Mouse (Mus musculus) lung, embryonic 14.5 days (tissue): ENCODE results near the gene Slc12a8. TPM values are rescaled to one million over a fixed set of nuclear protein-coding genes. Genes with fewer than 3 reads are reported as not detected.

ENCODE experiments used
- ATAC-seq: fragments of 200-750 bp; cut with Nextera tagmentation; 2 replicates; pipeline ENCODE4 v1.8.0; 2017; ENCODE audit warnings: mild to moderate bottlenecking, moderate TSS enrichment, moderate library complexity; ENCODE audit not compliant: insufficient read depth
- DNase-seq: peaks from one replicate; pipeline ENCODE4 v3.0.0-alpha.2; 2015
- H3K27ac ChIP-seq: fragments of 300-500 bp; sonication (generic); 2 replicates; pipeline ENCODE4 v1.5.1; 2014; ENCODE audit warnings: low read depth, mild to moderate bottlenecking, moderate library complexity
- H3K27me3 ChIP-seq: fragments of 300-500 bp; sonication (generic); 2 replicates; pipeline ENCODE4 v1.6.1; 2014; ENCODE audit warnings: low read length, control low read depth; ENCODE audit not compliant: insufficient read depth
- H3K36me3 ChIP-seq: fragments of 300-500 bp; sonication (generic); 2 replicates; pipeline ENCODE4 v1.6.1; 2014; ENCODE audit warnings: control low read depth; ENCODE audit not compliant: insufficient read depth
- H3K4me1 ChIP-seq: fragments of 300-500 bp; sonication (generic); 2 replicates; pipeline ENCODE4 v1.6.1; 2014; ENCODE audit warnings: antibody characterized with exemption, control low read depth; ENCODE audit not compliant: insufficient read depth
- H3K4me2 ChIP-seq: fragments of 300-500 bp; sonication (generic); 2 replicates; pipeline ENCODE4 v1.6.1; 2014; ENCODE audit warnings: mild to moderate bottlenecking
- H3K4me3 ChIP-seq: fragments of 300-500 bp; sonication (generic); 2 replicates; pipeline ENCODE4 v1.5.1; 2014; ENCODE audit warnings: low read depth, low read length
- H3K9ac ChIP-seq: fragments of 300-500 bp; sonication (generic); 2 replicates; pipeline ENCODE4 v1.6.1; 2014
- H3K9me3 ChIP-seq: fragments of 300-500 bp; sonication (generic); 2 replicates; pipeline ENCODE4 v1.6.1; 2016; ENCODE audit warnings: low read depth, low read length, control low read depth
- CTCF ChIP-seq: IDR thresholded peaks from 2 replicates; pipeline ENCODE4 v1.5.1; 2016; ENCODE audit warnings: antibody characterized with exemption, low read depth
- WGBS: fragments of 180-500 bp; shearing (Covaris S2); extraction: QIAGEN DNeasy Blood & Tissue Kit; methylation state at CpG from one replicate; pipeline ENCODE4 v1.1.7; 2014; 5-methylcytosine and 5-hydroxymethylcytosine counted together
- polyA plus RNA-seq: library from polyadenylated mRNA; unstranded; fragments of >200 nt; fragmentation: Nextera tagmentation; extraction: Ambion mirVana; gene quantifications from 2 replicates; pipeline ENCODE4 v1.2.1, GENCODE M21; 2014

Gene Slc12a8
- polyA plus RNA-seq, 1 experiment from 2014 or later: 1.1 TPM

- H3K4me3 ChIP-seq: no peak overlapping the region
- DNase-seq: peak; percentile 19
- no peaks in the 10 kb centered on the region for H3K36me3 ChIP-seq
- H3K4me1 ChIP-seq: peaks cover 10% of the 10 kb centered on the region
- ATAC-seq: no peak
- no peak for TF ChIP-seq CTCF
- H3K27ac ChIP-seq: peak overlapping the region; percentile 73; the same call in 1 of the 2 replicates
- 44% methylated on average over 9 of the region's 9 CpGs for WGBS
- no peak overlapping the region for H3K9ac ChIP-seq
- no peaks in the 10 kb centered on the region for H3K27me3 ChIP-seq
- 0 out of 2 replicates have a peak overlapping the region, but pooled peaks have one; percentile 23 for H3K4me2 ChIP-seq
- no peaks in the 10 kb centered on the region for H3K9me3 ChIP-seq
These were observed 180.6 kb downstream of the Slc12a8 start for GRCm38 (mm10) chr16:33697576-33698276.

- H3K36me3 ChIP-seq: no peaks in the 10 kb centered on the region
- no peak for TF ChIP-seq CTCF
- H3K4me2 ChIP-seq: peak overlapping the region; percentile 23; the same call in 1 of the 2 replicates
- H3K27me3 ChIP-seq: no peaks in the 10 kb centered on the region
- no peak overlapping the region for H3K9ac ChIP-seq
- WGBS: 38% methylated on average over 12 of the region's 12 CpGs
- H3K27ac ChIP-seq: peak overlapping the region; percentile 73; the same call in 1 of the 2 replicates
- DNase-seq (peak; percentile 44), ATAC-seq (peak; percentile 52; the same call in 1 of the 2 replicates)
- no peak overlapping the region for H3K4me3 ChIP-seq
- H3K4me1 ChIP-seq: peaks cover 10% of the 10 kb centered on the region
- H3K9me3 ChIP-seq: no peaks in the 10 kb centered on the region
These were observed 181.2 kb downstream of the Slc12a8 start for GRCm38 (mm10) chr16:33698277-33698790.

GRCm38 (mm10) chr16:33700584-33700983 is 183.5 kb downstream of the Slc12a8 start:
- Histone ChIP-seq H3K27ac (no peak overlapping the region), H3K9ac (no peak overlapping the region), H3K27me3 (no peaks in the 10 kb centered on the region), H3K9me3 (no peaks in the 10 kb centered on the region), H3K36me3 (no peaks in the 10 kb centered on the region), H3K4me3 (no peak overlapping the region), H3K4me2 (no peak overlapping the region), H3K4me1 (peaks cover 10% of the 10 kb centered on the region)
- 67% methylated on average over 5 of the region's 5 CpGs for WGBS
- no peak for DNase-seq
- TF ChIP-seq CTCF: no peak
- ATAC-seq: no peak

GRCm38 (mm10) chr16:33701872-33702271 is 184.7 kb downstream of the Slc12a8 start:
- no peaks in the 10 kb centered on the region for H3K27me3 ChIP-seq
- ATAC-seq (no peak), DNase-seq (no peak)
- no peak overlapping the region for H3K4me2 ChIP-seq
- no peaks in the 10 kb centered on the region for H3K9me3 ChIP-seq
- no peak overlapping the region for H3K27ac ChIP-seq
- H3K4me1 ChIP-seq: peaks cover 10% of the 10 kb centered on the region
- 83% methylated on average over 4 of the region's 4 CpGs for WGBS
- TF ChIP-seq CTCF: no peak
- H3K36me3 ChIP-seq: no peaks in the 10 kb centered on the region
- H3K9ac ChIP-seq: no peak overlapping the region
- no peak overlapping the region for H3K4me3 ChIP-seq

- 85% methylated on average over 9 of the region's 9 CpGs for WGBS
- no peak overlapping the region for H3K4me2 ChIP-seq
- DNase-seq: no peak
- no peak overlapping the region for H3K9ac ChIP-seq
- no peak for ATAC-seq
- TF ChIP-seq CTCF: no peak
- no peaks in the 10 kb centered on the region for H3K27me3 ChIP-seq
- no peaks in the 10 kb centered on the region for H3K4me1 ChIP-seq
- H3K9me3 ChIP-seq: no peaks in the 10 kb centered on the region
- H3K36me3 ChIP-seq: peaks cover 4% of the 10 kb centered on the region; the same call in 1 of the 2 replicates
- no peak overlapping the region for H3K4me3 ChIP-seq
- H3K27ac ChIP-seq: no peak overlapping the region
These were observed 187.2 kb downstream of the Slc12a8 start for GRCm38 (mm10) chr16:33704289-33704688.

- Histone ChIP-seq H3K27ac (no peak overlapping the region), H3K4me1 (no peaks in the 10 kb centered on the region), H3K4me2 (no peak overlapping the region), H3K36me3 (peaks cover 5% of the 10 kb centered on the region; the same call in 1 of the 2 replicates), H3K4me3 (no peak overlapping the region), H3K27me3 (no peaks in the 10 kb centered on the region), H3K9me3 (no peaks in the 10 kb centered on the region), H3K9ac (no peak overlapping the region)
- DNase-seq: peak; percentile 23
- TF ChIP-seq CTCF: no peak
- ATAC-seq: no peak
- 18% methylated on average over 6 of the region's 6 CpGs for WGBS
These were observed 188.1 kb downstream of the Slc12a8 start for GRCm38 (mm10) chr16:33705258-33705657.

GRCm38 (mm10) chr16:33706111-33706890 is 189.2 kb downstream of the Slc12a8 start:
- no peak for DNase-seq
- no peaks in the 10 kb centered on the region for H3K4me1 ChIP-seq
- no peak overlapping the region for H3K9ac ChIP-seq
- no peaks in the 10 kb centered on the region for H3K27me3 ChIP-seq
- peaks cover 15% of the 10 kb centered on the region for H3K36me3 ChIP-seq
- H3K4me3 ChIP-seq: no peak overlapping the region
- no peak overlapping the region for H3K4me2 ChIP-seq
- H3K27ac ChIP-seq: no peak overlapping the region
- WGBS: 94% methylated on average over 14 of the region's 14 CpGs
- no peak for TF ChIP-seq CTCF
- no peak for ATAC-seq
- H3K9me3 ChIP-seq: no peaks in the 10 kb centered on the region
